17 mouse cellular contexts compared by ENCODE assay signal in the genomic region with DNA sequence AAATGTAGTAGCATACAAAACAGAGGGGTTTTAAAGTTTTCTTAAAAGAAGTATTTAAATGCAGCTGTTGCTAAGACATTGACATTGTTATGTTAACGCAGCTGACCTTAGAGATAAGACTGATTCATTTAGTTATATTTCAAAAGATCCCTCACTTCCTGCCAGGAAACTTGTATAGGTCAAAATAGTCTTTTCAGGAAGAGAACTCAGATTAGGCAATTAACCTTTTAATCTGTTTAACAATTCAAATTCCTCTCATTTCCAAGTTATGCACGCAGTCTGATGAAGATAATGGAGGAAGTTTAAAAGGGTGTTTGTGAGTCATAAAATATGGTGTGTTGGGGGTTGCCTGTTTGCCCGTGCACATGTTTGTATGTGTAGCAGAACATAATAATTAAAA.
"Had no signal": no experiment of that assay in that cellular context is flagged by ENCODE, and none has a peak within 500 bp of the region (broad histone marks: within the 10 kb centered on the region; RNA-seq: fewer than 3 reads in every experiment).

No protein-coding gene starts in this region.

- H3K27me3 ChIP-seq: liver, embryonic 12.5 days; liver, embryonic 15.5 days; megakaryocyte, embryonic 14.5 days; neural tube, embryonic 13.5 days had no signal

- DNase-seq: kidney, adult 2 months; kidney, postnatal 25 days; layer of hippocampus, postnatal 36 days; lung, adult 18-20 months; thymus, adult 18-20 months; thymus, postnatal 36 days had no signal

- H3K4me2 ChIP-seq: liver, embryonic 12.5 days; liver, embryonic 15.5 days; midbrain, embryonic 13.5 days; neural tube, embryonic 13.5 days had no signal

- H3K4me1 ChIP-seq: liver, embryonic 12.5 days; liver, embryonic 15.5 days; midbrain, embryonic 13.5 days; neural tube, embryonic 13.5 days had no signal

- H3K4me3 ChIP-seq: left cerebral cortex, adult 2 months; liver, embryonic 12.5 days; liver, embryonic 15.5 days; megakaryocyte, embryonic 14.5 days; midbrain, embryonic 10.5 days; midbrain, embryonic 13.5 days; myocyte; neural tube, embryonic 13.5 days had no signal

- H3K27ac ChIP-seq: left cerebral cortex, adult 2 months; liver, embryonic 12.5 days; liver, embryonic 15.5 days; macrophage; midbrain, embryonic 10.5 days; midbrain, embryonic 13.5 days; neural tube, embryonic 13.5 days had no signal

- ATAC-seq: intestine, postnatal 0 days; liver, embryonic 12.5 days; midbrain, embryonic 13.5 days; midbrain, embryonic 16.5 days had no signal

- H3K9me3 ChIP-seq: liver, embryonic 12.5 days; liver, embryonic 15.5 days; megakaryocyte, embryonic 14.5 days; midbrain, embryonic 10.5 days; midbrain, embryonic 13.5 days; neural tube, embryonic 13.5 days had no signal

- H3K36me3 ChIP-seq: liver, embryonic 12.5 days; liver, embryonic 15.5 days; midbrain, embryonic 10.5 days; midbrain, embryonic 13.5 days; neural tube, embryonic 13.5 days had no signal

- H3K9ac ChIP-seq: liver, embryonic 12.5 days; liver, embryonic 15.5 days; midbrain, embryonic 13.5 days; neural tube, embryonic 13.5 days had no signal
